Mouse (Mus musculus): ENCODE measurements at regions not wholly inside any gene's neighbourhood (a gene's known extent, or its start where the extent isn't known, plus 50 kb on each side); places are given as distances from the start of the nearest gene placed in this dataset.

DNA sequence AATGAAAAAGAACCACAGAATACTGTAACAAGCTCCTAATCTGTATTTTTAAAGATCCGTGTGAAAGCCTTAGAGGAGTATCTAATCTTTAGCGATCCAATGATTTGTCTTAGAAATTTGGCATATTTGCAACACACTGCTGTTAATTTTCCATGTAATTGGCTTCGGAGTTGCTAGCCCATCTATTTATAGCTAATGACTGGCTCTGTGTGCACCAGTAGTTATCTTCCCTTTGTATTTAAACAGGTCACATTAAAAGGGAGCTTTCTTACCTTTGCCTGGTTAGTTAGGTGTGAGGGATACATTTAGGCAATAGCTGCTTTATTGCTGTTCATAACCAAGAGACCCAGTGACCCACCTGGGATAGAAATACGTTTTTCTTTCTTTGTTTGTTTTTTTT lies 256.3 kb upstream of the Mme start:
- no peak for DNase-seq (ENCODE audit: low spot score in 2 of 2)

DNA sequence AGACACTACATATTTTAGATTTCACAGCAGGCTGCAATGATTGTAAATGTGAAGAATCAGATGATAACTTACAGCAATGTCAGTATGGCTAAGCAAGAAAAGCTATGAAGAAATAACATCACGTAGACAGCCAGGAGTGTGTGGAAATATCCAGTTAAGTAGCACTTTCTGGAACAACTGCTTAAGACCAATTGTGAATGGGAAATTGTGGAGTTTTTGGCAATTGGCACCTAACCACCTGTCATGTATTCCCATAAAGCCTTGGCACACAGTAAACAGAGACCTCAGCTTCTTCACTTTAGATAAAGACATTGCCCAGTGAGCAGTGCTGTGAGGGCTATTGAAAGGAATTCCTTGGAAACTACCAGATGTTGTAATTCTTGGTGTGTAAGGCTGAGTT lies 264.4 kb upstream of the Mme start:
- DNase-seq (ENCODE audit: low spot score in 2 of 2): no peak

DNA sequence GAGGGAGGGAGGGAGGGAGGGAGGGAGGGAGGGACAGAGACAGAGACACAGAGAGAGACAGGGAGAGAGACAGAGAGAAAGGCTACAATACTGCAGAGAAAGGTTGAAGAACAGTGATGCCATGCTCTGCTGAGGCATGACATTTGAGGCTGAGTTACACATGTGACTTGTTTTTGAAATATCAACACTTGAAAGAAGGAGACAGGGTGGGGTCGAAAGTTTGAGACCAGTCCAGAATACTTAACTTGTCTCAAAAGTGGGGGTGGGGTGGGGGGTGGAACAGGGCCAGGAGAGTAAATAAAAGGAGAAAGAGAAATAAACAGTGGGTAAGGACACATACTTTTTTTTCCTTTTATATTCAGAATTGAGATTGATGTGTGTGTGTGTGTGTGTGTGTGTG lies 278.1 kb upstream of the Mme start:
- DNase-seq (ENCODE audit: low spot score in 2 of 2): no peak

DNA sequence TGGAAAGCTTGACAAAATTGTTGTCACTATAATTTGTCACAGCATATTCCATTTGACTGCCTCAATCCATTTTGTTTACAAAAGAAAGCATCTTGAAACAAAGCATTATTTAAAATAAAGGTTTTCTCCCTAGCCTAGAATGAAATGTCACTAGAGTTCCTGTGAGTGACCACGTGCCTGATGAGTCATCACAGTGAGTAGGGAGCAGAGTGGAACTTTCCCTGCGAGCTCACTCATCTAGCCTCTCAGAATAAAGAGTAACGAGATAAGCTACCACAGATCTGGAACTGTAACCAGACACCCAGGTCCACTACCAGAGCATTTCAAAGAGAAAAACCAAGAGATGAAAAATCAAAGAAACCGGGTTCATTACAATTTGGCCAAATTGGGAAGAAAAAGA lies 278.7 kb upstream of the Mme start:
- DNase-seq (ENCODE audit: low spot score in 2 of 2): no peak

DNA sequence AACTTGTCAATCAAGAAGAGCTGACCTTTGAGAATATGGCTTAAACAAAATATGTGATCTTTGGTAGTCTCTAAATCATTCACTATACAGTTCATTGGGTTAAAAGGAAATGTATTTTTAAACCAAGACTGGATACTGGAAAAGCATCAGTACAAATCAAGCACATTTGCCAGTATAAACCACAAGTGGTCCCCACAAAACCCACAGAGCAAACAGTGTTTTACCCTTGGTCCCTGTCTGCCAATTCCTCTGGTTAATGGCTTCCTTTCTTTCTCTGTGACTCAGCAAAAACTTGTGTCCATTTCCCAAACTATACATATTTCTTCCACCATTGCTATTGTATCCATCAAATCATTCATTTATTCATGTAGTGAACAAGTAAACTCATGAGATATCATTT lies 296.0 kb upstream of the Mme start:
- DNase-seq (ENCODE audit: low spot score in 2 of 2): no peak

DNA sequence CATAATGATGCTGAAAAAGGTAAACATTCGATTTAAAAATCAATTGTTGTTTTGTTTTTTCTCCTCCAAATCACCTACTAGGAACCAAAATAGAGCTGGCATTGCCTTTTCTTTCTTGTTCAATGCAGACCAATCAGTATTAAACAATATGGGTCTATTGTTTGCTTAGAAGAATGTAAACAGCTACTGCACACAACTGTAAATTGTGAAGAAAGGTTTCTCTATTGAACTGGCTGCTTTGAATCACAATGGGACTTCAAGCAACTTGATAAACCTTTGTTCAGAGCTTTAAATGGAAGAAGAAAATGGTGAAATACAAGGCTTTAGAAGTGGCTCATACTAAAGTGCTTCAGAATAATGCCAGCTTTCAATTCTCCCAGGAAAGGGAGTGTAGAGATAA lies 302.7 kb upstream of the Mme start:
- DNase-seq (ENCODE audit: low spot score in 2 of 2): no peak

DNA sequence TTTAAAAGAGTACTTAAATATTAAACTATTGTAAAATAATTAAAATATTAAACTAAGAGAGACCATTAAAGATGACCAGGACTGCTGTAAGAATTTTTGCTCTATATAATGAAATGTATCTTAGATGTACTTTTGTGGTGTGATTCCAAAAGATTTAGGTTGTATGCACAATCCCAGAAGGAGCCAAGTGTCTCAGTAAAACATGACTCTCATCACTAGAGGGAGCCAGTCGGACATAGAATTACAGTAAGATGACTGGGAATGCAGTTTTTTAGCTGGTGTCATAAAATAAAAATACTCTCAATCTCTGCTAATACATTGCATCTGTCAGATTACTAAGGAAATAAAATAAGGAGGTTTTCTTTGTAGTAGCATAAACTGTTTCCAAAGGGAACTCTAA lies 316.9 kb upstream of the Mme start:
- no peak for DNase-seq (ENCODE audit: low spot score in 2 of 2)

DNA sequence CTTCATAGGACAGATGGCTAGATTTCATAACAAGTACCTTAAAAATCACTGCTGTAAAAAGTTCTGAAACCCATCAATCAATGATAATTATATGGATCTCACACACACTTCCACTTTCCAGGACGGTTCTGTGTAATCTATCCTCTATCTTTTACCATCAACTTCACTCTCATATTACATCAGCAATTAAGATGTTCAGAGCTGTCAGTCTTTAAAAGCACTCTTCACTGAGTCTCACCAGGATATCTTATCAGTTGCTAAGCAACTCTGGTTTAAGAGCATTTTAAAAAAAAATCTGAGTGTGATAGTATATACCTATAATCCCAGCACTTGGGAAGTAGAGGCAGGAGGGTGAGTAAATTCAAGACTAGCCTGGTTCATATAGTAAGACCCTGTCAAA lies 312.0 kb upstream of the Gpr149 start:
- no peak for DNase-seq (ENCODE audit: low spot score in 2 of 2)

DNA sequence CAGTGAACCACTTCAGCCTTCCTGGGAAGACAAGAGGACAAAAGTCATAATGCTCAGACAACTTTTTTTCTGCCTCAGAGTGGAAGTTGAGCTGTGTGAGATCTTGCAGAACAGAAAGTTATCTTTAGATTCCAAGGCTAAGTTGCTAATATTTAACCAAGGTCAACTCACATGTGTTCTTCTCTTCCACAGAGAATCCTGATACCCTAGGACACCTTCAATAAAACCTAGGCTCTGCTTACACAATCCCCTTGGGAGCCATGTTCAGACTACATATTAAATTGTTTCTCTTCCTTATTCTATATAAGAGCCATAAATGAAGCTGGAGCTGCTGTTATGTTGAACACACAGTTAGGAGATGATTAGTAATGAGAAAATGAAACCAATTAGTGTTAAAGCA lies 280.2 kb upstream of the Gpr149 start:
- no peak for DNase-seq (ENCODE audit: low spot score in 2 of 2)

DNA sequence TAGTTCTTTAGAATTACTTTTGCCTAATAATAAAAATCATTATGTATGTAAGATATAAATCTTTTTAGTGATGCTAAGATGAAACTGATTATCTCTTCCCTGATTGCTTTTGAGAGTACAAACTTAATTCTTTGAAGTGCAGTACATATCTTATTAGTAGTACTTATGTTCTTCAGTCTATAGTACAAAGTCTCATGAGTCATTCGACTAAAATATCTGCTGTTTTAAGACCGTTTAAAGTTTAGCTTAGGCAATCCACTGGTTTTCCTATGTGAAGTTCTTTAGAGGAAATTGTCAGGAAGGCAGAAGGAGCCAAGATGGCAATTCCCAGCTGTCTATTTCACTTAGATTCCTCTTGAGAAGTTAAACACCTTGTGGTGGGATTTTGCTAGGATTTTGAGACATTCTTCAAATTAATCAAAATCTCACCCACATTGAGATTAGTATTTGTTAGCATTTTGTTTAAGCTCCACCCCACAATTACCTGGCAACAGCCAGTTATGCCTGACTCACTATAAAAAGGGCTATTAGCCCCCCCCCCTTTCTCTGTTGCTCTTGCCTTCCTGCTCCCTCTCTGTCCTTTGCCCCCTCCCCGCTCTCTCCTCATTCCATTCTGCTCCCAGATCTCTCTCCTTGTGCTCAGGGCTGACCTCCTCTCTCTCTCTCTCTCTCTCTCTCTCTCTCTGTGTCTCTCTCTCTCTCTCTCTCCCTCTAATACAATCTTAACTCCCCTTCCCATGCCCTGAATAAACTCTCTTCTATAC lies 277.6 kb upstream of the Gpr149 start:
- no peak for DNase-seq (ENCODE audit: low spot score in 2 of 2)

DNA sequence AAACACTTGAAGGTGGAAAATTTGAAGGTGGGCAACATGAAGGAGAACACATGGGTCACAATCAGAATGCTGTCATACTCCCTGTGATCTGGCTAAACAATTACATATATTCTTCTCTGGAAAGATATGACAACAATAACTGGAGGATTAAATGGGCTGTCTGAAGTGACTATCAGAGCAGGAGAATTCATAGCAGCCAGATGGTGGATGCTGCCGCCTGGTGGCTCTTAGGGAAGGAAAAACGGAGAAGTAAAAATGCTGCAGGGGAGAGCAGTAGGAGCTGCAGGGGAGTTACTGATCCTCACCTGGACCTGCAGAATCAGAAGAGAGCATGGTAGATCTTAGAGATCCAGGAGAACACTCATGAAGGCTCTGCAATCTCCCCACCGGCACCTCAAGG lies 255.8 kb upstream of the Gpr149 start:
- peak in 1 of 2 experiments; percentile 5 for DNase-seq (ENCODE audit: low spot score in 2 of 2)

DNA sequence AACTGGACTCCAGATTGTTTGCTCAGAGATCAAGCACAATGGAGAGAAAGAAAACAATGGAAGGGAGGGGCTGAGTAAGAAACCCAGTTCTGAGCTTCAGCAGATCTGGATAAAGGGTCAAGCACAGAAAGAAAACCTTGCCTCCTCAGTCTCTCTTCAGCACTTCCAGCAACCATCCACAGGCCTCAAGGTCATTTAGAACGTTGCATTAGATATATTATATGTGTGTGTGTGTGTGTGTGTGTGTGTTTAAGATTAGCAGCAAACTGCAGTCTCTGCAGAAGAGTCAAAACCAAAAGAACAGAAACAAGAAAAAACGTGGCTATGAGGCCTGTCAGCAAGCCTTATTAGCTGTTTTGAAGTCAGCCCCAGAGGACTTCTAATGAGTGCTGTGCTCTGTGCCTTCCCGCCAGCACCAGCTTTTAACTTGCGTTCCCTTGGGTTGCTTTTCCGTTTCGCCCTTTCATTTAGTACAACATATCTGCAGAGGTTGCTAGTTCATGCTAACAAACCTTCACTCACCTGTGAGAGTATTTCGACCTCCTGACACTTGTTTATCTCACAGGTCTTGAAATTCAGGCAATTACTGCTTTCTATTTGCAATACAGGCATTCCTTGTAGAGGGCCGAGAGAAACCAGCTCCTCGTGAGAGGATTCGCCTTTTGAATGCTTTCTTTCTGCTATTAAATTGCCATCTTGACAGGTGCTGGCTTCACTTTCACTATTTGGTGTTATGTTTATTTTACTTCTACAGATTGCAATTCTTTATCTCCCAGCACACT lies 230.9 kb upstream of the Gpr149 start:
- no peak for DNase-seq (ENCODE audit: low spot score in 2 of 2)

DNA sequence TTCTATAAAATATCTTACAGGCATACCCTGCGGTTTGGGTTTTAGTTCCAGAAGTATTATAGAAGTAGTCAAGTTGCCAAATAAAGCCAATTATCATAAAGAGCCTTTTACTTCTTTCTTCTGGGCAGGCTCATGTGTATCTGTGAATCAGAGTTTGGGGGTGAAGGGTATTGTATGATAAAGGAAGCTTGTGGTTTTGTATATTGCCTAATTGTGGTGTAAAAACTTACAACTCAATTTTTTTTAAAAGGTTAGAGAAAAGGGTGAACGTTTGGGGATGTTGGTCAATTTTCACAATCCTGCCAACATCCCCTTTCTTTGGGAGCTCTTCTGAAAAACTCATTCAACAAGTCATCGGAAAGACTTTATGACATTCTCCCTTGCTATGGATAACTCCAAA lies 219.0 kb upstream of the Gpr149 start:
- DNase-seq (ENCODE audit: low spot score in 2 of 2): no peak

DNA sequence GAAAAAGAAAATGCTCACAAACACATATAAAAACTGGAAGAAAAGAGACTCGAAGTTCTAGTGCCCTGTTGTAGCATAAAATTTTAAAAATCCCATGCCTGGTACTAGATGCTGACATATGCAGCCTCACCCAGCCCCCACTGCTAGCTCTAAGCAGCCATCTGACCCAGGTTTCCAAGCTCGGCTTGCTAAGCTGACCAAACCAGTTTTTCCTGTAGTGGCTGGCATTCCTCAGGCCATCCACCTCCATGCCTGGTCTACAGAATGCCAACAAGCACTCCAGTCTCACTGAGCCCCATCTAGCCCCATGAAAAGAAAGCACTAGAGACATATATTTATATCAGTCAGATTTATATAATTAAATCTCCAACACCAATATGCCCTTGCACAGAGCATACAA lies 196.1 kb upstream of the Gpr149 start:
- peak; percentile 3 to 42 for DNase-seq (ENCODE audit: low spot score in 2 of 2)

DNA sequence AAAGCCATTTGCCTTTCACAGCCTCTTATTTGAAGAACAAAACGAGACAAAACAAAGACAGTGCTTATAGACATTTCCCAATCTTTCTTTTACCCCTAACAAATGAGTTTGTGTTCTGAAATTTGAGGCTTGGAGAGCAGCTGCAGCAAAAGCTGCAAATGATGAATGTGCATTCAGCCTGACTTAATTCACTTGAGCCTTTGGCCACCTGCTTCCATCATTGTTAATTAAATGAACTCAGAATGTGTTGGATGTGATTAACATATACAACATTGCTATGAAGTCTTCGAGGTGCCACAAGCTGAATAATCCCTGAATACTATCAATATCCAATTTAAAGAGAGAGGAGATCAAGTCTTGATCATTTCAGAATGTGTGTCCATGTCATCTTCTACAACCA lies 181.3 kb upstream of the Gpr149 start:
- no peak for DNase-seq (ENCODE audit: low spot score in 2 of 2)
